Mouse (Mus musculus): ENCODE measurements around the gene Rfc3.

DNA sequence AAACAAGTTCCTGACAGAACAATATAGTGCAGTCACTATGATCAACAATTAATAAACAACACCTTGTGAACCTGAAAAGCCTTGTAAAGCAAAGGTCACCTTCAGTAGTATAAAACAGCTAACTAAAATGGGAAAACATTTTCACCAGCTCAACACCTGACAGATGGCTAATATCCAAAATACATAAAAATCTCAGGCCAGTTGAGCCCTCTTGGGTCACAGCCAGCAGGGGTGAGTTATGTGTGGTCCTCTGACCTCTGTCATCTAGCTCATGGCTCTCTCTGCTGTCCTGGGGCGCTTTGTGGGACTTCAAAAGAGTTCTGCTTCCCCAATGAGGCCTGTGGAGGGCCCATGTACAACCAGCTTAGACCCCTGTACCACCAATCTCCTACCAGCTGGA, 49.3 kb downstream of the Rfc3 start:
- no peak for TF ChIP-seq POLR2A (IDR thresholded peaks at IDR 0.05; ENCODE audit: control insufficient read depth, low read depth, low read length)
- TF ChIP-seq CTCF (IDR thresholded peaks at IDR 0.05; ENCODE audit: control insufficient read depth, insufficient read depth, insufficient replicate concordance, low read depth, low read length): no peak
